Mouse (Mus musculus) frontal cortex, postnatal 25 days (tissue): ENCODE results near the gene Acot5.

Source experiments
- DNase-seq, 2 experiments: peaks; one replicate each; pipeline ENCODE4 v3.0.0; 2022; ENCODE audit warnings: low spot score in 2 of 2

Gene Acot5

DNA sequence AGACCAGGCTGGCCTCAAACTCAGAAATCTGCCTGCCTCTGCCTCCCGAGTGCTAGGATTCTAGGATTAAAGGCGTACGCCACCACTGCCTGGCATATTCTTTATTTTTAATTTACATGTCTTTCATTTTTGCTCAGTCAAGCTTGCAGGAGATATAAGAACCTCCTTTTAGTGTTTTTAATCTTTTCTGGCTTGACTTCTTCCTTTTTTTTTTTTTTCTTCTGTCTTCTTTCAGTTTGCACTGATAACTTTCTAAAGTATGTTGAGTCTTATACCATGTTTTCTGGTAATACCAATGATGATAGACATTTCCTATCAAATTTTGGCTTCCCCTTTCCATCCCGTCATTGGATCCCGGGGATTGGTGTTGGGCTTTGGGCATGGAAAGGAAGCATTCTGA is 50.5 kb downstream of the Acot5 start:
- DNase-seq = no peak
